Mouse (Mus musculus): ENCODE measurements around the gene Notch2.

DNA sequence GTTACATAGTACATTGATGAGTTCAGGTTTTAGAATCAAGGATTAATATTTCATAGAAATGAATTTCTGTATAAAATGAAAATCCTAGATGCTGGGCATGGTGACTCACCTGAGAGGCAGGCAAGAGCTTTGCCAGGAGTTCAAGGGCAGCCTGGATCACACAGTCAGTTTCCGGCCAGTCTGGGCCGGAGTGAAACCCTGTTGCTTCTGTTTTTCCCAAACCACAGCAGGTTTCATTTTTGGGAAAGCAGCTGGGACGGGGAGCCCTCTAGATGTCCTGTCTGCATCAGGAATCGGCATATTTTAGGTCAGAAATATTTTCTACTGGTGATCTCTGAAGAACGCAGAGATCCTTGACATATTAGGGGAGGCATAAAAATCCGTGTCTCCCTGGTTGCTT lies 29.0 kb downstream of the Notch2 start:
- TF ChIP-seq CTCF (IDR thresholded peaks at IDR 0.05; ENCODE audit: control insufficient read depth, insufficient read depth, insufficient read length), result no peak
- no peak for TF ChIP-seq MYOD1 (IDR thresholded peaks at IDR 0.05; ENCODE audit: control insufficient read depth, insufficient read length, low read depth)
- no peak for TF ChIP-seq CEBPB (IDR thresholded peaks at IDR 0.05; ENCODE audit: low read depth)
- no peak for TF ChIP-seq USF1 (IDR thresholded peaks at IDR 0.05; ENCODE audit: low read depth)
- no peak for TF ChIP-seq MAX (IDR thresholded peaks at IDR 0.05)
- TF ChIP-seq MYOG (IDR thresholded peaks at IDR 0.05; ENCODE audit: control insufficient read depth, extremely low read depth, insufficient read length), result no peak
